Mouse (Mus musculus) E14TG2a.4 (cell line): ENCODE measurements at regions not wholly inside any gene's neighbourhood (a gene's known extent, or its start where the extent isn't known, plus 50 kb on each side); places are given as distances from the start of the nearest gene placed in this dataset.

ENCODE experiments used
- H3K27me3 ChIP-seq: 2 replicates; pipeline ENCODE4 v1.6.1; 2014; ENCODE audit warnings: low read length, control low read depth; ENCODE audit not compliant: insufficient read depth
- H3K36me3 ChIP-seq: 2 replicates; pipeline ENCODE4 v1.6.1; 2014; ENCODE audit warnings: low read length, control low read depth; ENCODE audit not compliant: insufficient read depth
- H3K4me1 ChIP-seq: replicated peaks from 2 replicates; pipeline ENCODE4 v1.6.1; 2014; ENCODE audit warnings: low read depth, low read length, control low read depth
- H3K4me3 ChIP-seq: replicated peaks from 2 replicates; pipeline ENCODE4 v1.5.1; 2014; ENCODE audit warnings: mild to moderate bottlenecking, low read length
- H3K9me3 ChIP-seq: 2 replicates; pipeline ENCODE4 v1.6.1; 2014; ENCODE audit warnings: low read length, control low read depth
- CTCF ChIP-seq: conservative IDR thresholded peaks from 2 replicates; pipeline ENCODE4 v1.5.1; 2014; ENCODE audit warnings: low read length
- NANOG ChIP-seq: IDR thresholded peaks from 2 replicates; pipeline ENCODE4 v1.6.1; 2014; ENCODE audit warnings: borderline replicate concordance, low read length, mixed read lengths
- POU5F1 ChIP-seq: IDR thresholded peaks from 2 replicates; pipeline ENCODE4 v1.6.1; 2014; ENCODE audit warnings: low read length, borderline replicate concordance

- TF ChIP-seq POU5F1 (no peak), NANOG (no peak), CTCF (no peak)
- H3K9me3 ChIP-seq, result no peaks in the 10 kb centered on the region
Observed at GRCm38 (mm10) chr8:101815121-101815520, 970.3 kb downstream of the Cdh11 start.

GRCm38 (mm10) chr8:101803561-101803960 is 981.9 kb downstream of the Cdh11 start:
- Histone ChIP-seq H3K36me3 (no peaks in the 10 kb centered on the region), H3K4me1 (no peaks in the 10 kb centered on the region), H3K27me3 (no peaks in the 10 kb centered on the region), H3K4me3 (no peak overlapping the region), H3K9me3 (no peaks in the 10 kb centered on the region)
- TF ChIP-seq CTCF (no peak), POU5F1 (no peak), NANOG (no peak)

More at GRCm38 (mm10) chr8:101815121-101815520, 970.3 kb downstream of the Cdh11 start:
- H3K4me3 ChIP-seq, result no peak overlapping the region
- H3K4me1 ChIP-seq, result no peaks in the 10 kb centered on the region
- no peaks in the 10 kb centered on the region for H3K27me3 ChIP-seq
- H3K36me3 ChIP-seq, result no peaks in the 10 kb centered on the region

- TF ChIP-seq POU5F1, result no peak
- TF ChIP-seq CTCF, result no peak
- TF ChIP-seq NANOG, result no peak
- no peak overlapping the region for H3K4me3 ChIP-seq
- no peaks in the 10 kb centered on the region for H3K9me3 ChIP-seq
- no peaks in the 10 kb centered on the region for H3K4me1 ChIP-seq
- no peaks in the 10 kb centered on the region for H3K27me3 ChIP-seq
- no peaks in the 10 kb centered on the region for H3K36me3 ChIP-seq
Observed at GRCm38 (mm10) chr8:101802119-101802518, 983.3 kb downstream of the Cdh11 start.

- H3K9me3 ChIP-seq, result no peaks in the 10 kb centered on the region
- TF ChIP-seq NANOG (no peak), POU5F1 (no peak), CTCF (no peak)
- H3K4me1 ChIP-seq, result no peaks in the 10 kb centered on the region
- no peaks in the 10 kb centered on the region for H3K27me3 ChIP-seq
- no peak overlapping the region for H3K4me3 ChIP-seq
- no peaks in the 10 kb centered on the region for H3K36me3 ChIP-seq
Observed at GRCm38 (mm10) chr8:101790785-101791184, 994.7 kb downstream of the Cdh11 start.

GRCm38 (mm10) chr8:101786876-101787275 is 998.6 kb downstream of the Cdh11 start:
- H3K36me3 ChIP-seq, result no peaks in the 10 kb centered on the region
- H3K9me3 ChIP-seq, result peaks cover 22% of the 10 kb centered on the region
- TF ChIP-seq POU5F1 (no peak), NANOG (no peak), CTCF (no peak)
- H3K27me3 ChIP-seq, result no peaks in the 10 kb centered on the region
- H3K4me1 ChIP-seq, result no peaks in the 10 kb centered on the region
- H3K4me3 ChIP-seq, result no peak overlapping the region

- H3K36me3 ChIP-seq, result no peaks in the 10 kb centered on the region
- no peaks in the 10 kb centered on the region for H3K4me1 ChIP-seq
- no peaks in the 10 kb centered on the region for H3K27me3 ChIP-seq
- no peak overlapping the region for H3K4me3 ChIP-seq
- TF ChIP-seq CTCF (no peak), POU5F1 (no peak), NANOG (no peak)
- H3K9me3 ChIP-seq, result peaks cover 56% of the 10 kb centered on the region
Observed at GRCm38 (mm10) chr8:101782556-101782955, 1002.9 kb downstream of the Cdh11 start.

GRCm38 (mm10) chr8:101781942-101782341 is 1003.5 kb downstream of the Cdh11 start:
- H3K36me3 ChIP-seq, result no peaks in the 10 kb centered on the region
- H3K9me3 ChIP-seq, result peaks cover 56% of the 10 kb centered on the region
- no peak overlapping the region for H3K4me3 ChIP-seq
- no peaks in the 10 kb centered on the region for H3K4me1 ChIP-seq
- no peaks in the 10 kb centered on the region for H3K27me3 ChIP-seq
- TF ChIP-seq NANOG (no peak), CTCF (no peak), POU5F1 (no peak)

- H3K27me3 ChIP-seq, result no peaks in the 10 kb centered on the region
- H3K9me3 ChIP-seq, result peaks cover 56% of the 10 kb centered on the region
- H3K36me3 ChIP-seq, result no peaks in the 10 kb centered on the region
- TF ChIP-seq CTCF (no peak), POU5F1 (no peak), NANOG (no peak)
- H3K4me1 ChIP-seq, result no peaks in the 10 kb centered on the region
- H3K4me3 ChIP-seq, result no peak overlapping the region
Observed at GRCm38 (mm10) chr8:101779966-101780365, 1005.5 kb downstream of the Cdh11 start.

- Histone ChIP-seq H3K4me3 (no peak overlapping the region), H3K4me1 (no peaks in the 10 kb centered on the region), H3K27me3 (no peaks in the 10 kb centered on the region), H3K9me3 (no peaks in the 10 kb centered on the region), H3K36me3 (no peaks in the 10 kb centered on the region)
- no peak for TF ChIP-seq POU5F1
- no peak for TF ChIP-seq NANOG
- TF ChIP-seq CTCF, result no peak
Observed at GRCm38 (mm10) chr8:101767588-101767987, 1017.9 kb downstream of the Cdh11 start.
